Mouse (Mus musculus) embryo, embryonic 10.5 days (tissue): ENCODE data around the gene Gtf2b.

Experiments
- DNase-seq: peaks from one replicate; pipeline ENCODE4 v3.0.0-alpha.2; 2015; ENCODE audit warnings: low spot score

Gtf2b gene

DNA sequence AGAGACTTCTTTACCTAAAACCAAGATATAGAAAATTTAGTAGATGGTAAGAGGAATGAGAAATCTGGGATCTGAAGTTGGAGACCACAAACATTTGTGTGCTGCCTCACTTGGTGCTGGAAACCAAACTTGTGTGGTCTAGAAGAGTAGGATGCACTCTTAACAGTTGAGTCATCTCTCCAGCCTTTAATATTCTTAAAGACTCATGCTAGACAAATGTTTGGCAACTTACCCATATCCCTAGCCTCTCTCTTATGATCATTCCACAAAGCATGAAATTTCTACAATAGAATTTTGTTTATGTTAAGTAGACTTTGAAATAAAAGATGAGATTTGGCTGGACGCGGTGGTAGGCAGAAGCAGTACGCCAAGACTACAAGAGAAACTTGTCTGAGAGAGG is 52.7 kb downstream of the Gtf2b start:
- no peak for DNase-seq

DNA sequence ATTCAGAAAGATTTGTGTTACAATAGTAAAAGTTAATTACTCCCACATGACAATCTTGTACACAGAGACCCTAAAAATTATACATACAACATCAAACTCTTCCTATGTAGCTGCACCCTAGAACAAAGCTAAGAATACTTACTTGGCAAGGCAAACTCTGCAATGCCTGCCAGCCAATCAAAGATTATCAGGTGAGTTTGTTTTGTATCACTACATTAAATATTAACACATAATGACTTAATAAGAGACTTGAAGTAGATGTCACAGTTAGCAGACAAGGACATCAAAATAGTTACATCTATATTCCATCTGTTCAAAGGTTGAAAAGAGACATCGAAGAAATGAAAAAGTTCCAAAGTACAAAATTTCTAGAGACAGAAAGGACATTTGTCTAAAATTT is 58.8 kb downstream of the Gtf2b start:
- DNase-seq: no peak

DNA sequence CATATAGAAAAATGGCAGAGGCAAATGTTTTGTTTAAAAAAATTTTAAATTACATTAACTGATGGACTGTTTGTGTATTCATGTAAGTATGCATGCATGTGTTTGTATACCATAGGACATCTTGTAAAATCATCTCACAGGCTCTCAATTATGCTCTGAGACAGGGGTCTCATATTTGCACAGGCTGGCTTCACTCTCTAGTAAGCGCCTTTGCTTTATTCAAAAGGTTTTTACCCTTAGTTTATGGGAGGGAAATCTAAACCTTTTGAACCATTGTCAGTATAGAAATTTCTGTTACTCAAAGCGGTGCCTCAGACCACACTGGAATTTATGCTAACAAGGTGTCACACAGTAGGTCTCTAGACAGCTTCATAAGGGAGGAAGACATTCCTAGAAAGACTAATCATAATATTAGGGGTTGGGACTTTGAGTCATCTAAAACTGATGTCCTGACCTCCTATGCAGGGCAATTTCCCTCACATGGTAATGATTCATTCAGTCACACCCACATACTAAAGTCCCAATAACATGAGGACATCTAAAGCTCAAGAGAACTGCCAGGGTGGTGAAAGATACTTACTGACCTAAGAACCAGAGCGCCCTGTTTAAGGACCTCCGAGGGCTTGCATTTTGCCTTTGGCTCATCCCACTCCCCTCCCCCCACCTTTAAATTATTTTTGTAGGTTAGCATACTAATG is 61.8 kb downstream of the Gtf2b start:
- DNase-seq: no peak

DNA sequence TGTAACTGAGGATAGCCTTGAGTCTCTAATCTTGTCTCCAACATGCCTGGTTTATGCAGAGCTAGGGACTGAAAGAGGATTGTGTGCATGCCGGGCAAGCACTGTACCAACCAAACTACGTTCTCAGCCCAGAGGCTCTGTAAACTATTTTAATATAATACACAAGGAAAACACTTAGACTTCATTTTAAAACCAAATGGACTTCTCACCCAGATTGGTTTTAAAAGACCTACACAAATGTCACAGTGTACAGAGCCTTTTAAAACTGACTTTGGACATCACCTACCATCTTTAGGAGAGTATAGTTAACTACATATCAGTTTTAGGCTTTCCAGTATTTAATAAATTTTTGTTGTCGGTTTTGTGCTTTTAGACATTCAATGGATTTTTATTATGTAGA is 68.1 kb downstream of the Gtf2b start:
- no peak for DNase-seq
